Mouse (Mus musculus): Measurements from ENCODE around the gene Apoc4. TPM values are rescaled to one million over a fixed set of nuclear protein-coding genes. Genes with fewer than 3 reads are reported as not detected.

The Apoc4 gene
- polyA plus RNA-seq, 1 experiment from 2014 or later: not detected

DNA sequence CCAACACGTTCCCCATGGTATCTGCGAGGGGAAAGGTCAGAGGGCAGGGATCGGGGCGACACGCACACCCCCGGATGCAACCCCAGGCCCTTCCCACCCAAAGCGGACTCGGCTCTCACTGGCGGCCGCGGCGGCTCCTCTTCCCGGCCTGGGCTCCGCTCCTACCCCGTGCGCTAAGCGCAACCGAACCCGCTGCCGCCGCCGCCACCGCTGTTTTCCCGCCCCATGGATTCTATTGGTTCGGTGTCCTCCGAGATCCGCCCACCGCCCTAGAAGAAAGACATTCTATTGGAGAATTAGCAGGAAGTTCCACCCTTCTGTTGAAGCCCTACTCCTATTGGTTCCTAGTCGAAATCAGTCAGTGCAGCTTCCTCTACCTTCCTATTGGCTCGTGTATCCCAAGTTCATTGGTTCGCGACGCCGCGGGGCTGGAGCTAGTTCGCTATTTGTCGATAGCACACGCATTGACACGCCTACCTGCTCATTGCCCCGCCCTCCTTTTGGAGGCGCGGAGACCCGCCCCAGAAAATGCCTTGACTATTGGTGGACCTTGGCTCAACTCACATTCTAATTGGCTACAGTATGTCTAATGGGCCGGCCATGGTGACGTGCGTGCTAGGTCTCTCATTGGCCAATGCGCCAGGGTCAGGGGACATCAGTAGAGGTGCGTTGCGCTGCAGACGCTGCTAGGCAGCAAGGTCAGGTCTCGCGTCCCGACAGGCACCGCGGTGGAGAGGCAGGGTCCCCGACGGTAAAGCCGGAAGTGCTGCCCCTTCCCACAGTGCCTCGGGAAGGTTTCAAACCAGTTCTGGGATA lies 34.2 kb upstream of the Apoc4 start, which contains the start of gene Tomm40:
TSS of gene Tomm40 (minus strand) at position 200 of the 816 bp plus-strand sequence.
- H3K27me3 ChIP-seq (ENCODE audit: control insufficient read depth, insufficient read depth, low read depth, low read length): no peaks in the 10 kb centered on the region
- peak within 1 kb of the TSS; percentile 92 for H3K27ac ChIP-seq (ENCODE audit: low read length)
- peak within 1 kb of the TSS; percentile 96 for H3K4me2 ChIP-seq (ENCODE audit: low read length)
- H3K9me3 ChIP-seq (replicated peaks; ENCODE audit: control insufficient read depth, low read length, poor library complexity, severe bottlenecking): no peaks in the 10 kb centered on the region
- H3K36me3 ChIP-seq (ENCODE audit: control insufficient read depth, insufficient read depth, low read length): peaks cover 13% of the 10 kb centered on the region
- peaks cover 19% of the 10 kb centered on the region for H3K4me1 ChIP-seq (ENCODE audit: control insufficient read depth, insufficient read depth, low read length)
- H3K9ac ChIP-seq (ENCODE audit: low read depth, low read length): peak within 1 kb of the TSS; percentile 97
- peak; percentile 98 for ATAC-seq
- WGBS: under 1% methylated on average over 58 of the region's 59 CpGs
- H3K4me3 ChIP-seq (ENCODE audit: low read depth, low read length): peak within 1 kb of the TSS; percentile 93

DNA sequence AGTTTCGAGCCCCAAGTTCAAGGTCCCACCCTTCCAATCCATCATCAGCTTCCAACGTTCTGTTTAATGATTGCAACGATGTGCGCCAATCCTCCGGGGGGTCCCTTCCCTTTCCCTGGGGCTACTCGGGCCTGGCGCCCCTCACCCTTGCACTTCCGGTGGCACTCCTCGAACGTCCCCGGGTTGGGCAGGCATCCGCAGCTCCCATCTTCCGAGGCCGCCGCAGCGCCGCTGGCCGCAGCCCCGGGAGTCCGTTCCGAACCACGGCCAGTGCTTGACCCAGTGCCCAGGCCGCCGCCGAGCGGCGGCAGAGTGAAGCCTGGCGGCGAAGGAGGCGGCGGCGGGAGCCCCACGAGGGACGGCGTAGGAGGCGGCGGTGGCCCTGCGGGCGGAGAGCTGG lies 33.6 kb upstream of the Apoc4 start:
- Histone ChIP-seq H3K9me3 (replicated peaks; ENCODE audit: control insufficient read depth, low read length, poor library complexity, severe bottlenecking) (no peaks in the 10 kb centered on the region), H3K9ac (ENCODE audit: low read depth, low read length) (peak overlapping the region; percentile 97)
- WGBS: under 1% methylated on average over 33 of the region's 39 CpGs

DNA sequence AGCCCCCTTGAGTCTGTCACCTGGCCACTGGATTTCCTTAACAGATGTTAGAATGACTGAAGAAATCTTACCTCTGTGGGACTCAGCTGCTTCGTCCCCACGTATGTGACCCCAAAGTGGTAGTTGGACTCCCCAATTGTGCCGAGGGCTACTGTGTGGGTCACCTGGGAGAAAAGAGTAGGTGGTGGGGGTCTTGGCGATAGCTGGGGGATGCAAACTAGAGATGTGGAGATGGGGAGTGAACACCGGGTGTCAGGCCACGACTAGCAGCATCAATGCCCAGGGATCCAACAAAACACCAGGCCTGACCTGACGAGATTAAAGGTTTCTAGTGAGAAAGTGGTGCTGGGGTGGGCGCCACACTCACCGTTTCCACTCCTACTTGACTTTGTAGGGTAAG lies 32.3 kb upstream of the Apoc4 start:
- Histone ChIP-seq H3K27me3 (ENCODE audit: control insufficient read depth, insufficient read depth, low read depth, low read length) (no peaks in the 10 kb centered on the region), H3K9me3 (replicated peaks; ENCODE audit: control insufficient read depth, low read length, poor library complexity, severe bottlenecking) (no peaks in the 10 kb centered on the region), H3K4me3 (ENCODE audit: low read depth, low read length) (no peak overlapping the region), H3K9ac (ENCODE audit: low read depth, low read length) (no peak overlapping the region), H3K36me3 (ENCODE audit: control insufficient read depth, insufficient read depth, low read length) (peaks cover 26% of the 10 kb centered on the region), H3K27ac (ENCODE audit: low read length) (no peak overlapping the region), H3K4me2 (ENCODE audit: low read length) (no peak overlapping the region), H3K4me1 (ENCODE audit: control insufficient read depth, insufficient read depth, low read length) (peaks cover 19% of the 10 kb centered on the region)
- WGBS: 84% methylated on average over 9 of the region's 9 CpGs
- ATAC-seq: no peak

More for the DNA sequence above, 33.6 kb upstream of the Apoc4 start:
- Histone ChIP-seq H3K27me3 (ENCODE audit: control insufficient read depth, insufficient read depth, low read depth, low read length) (no peaks in the 10 kb centered on the region), H3K4me1 (ENCODE audit: control insufficient read depth, insufficient read depth, low read length) (peaks cover 19% of the 10 kb centered on the region), H3K4me3 (ENCODE audit: low read depth, low read length) (peak overlapping the region; percentile 93), H3K36me3 (ENCODE audit: control insufficient read depth, insufficient read depth, low read length) (peaks cover 15% of the 10 kb centered on the region), H3K4me2 (ENCODE audit: low read length) (peak overlapping the region; percentile 96), H3K27ac (ENCODE audit: low read length) (peak overlapping the region; percentile 73)
- ATAC-seq: no peak

GRCm38 (mm10) chr7:19713196-19713595 lies 31.9 kb upstream of the Apoc4 start:
- no peaks in the 10 kb centered on the region for H3K27me3 ChIP-seq (ENCODE audit: control insufficient read depth, insufficient read depth, low read depth, low read length)

GRCm38 (mm10) chr7:19712414-19712813 lies 31.1 kb upstream of the Apoc4 start:
- H3K4me2 ChIP-seq (ENCODE audit: low read length): no peak overlapping the region
- peaks cover 19% of the 10 kb centered on the region for H3K4me1 ChIP-seq (ENCODE audit: control insufficient read depth, insufficient read depth, low read length)
- no peak overlapping the region for H3K27ac ChIP-seq (ENCODE audit: low read length)
- no peak overlapping the region for H3K4me3 ChIP-seq (ENCODE audit: low read depth, low read length)
- no peak overlapping the region for H3K9ac ChIP-seq (ENCODE audit: low read depth, low read length)
- peaks cover 32% of the 10 kb centered on the region for H3K36me3 ChIP-seq (ENCODE audit: control insufficient read depth, insufficient read depth, low read length)
- WGBS: 77% methylated on average over 4 of the region's 4 CpGs
- H3K9me3 ChIP-seq (replicated peaks; ENCODE audit: control insufficient read depth, low read length, poor library complexity, severe bottlenecking): no peaks in the 10 kb centered on the region
- ATAC-seq: no peak
- no peaks in the 10 kb centered on the region for H3K27me3 ChIP-seq (ENCODE audit: control insufficient read depth, insufficient read depth, low read depth, low read length)

More at GRCm38 (mm10) chr7:19713196-19713595, 31.9 kb upstream of the Apoc4 start:
- Histone ChIP-seq H3K9me3 (replicated peaks; ENCODE audit: control insufficient read depth, low read length, poor library complexity, severe bottlenecking) (no peaks in the 10 kb centered on the region), H3K27ac (ENCODE audit: low read length) (no peak overlapping the region), H3K4me1 (ENCODE audit: control insufficient read depth, insufficient read depth, low read length) (peaks cover 19% of the 10 kb centered on the region), H3K36me3 (ENCODE audit: control insufficient read depth, insufficient read depth, low read length) (peaks cover 29% of the 10 kb centered on the region), H3K4me2 (ENCODE audit: low read length) (no peak overlapping the region), H3K9ac (ENCODE audit: low read depth, low read length) (no peak overlapping the region), H3K4me3 (ENCODE audit: low read depth, low read length) (no peak overlapping the region)
- ATAC-seq: no peak
- WGBS: 57% methylated on average over 4 of the region's 4 CpGs

DNA sequence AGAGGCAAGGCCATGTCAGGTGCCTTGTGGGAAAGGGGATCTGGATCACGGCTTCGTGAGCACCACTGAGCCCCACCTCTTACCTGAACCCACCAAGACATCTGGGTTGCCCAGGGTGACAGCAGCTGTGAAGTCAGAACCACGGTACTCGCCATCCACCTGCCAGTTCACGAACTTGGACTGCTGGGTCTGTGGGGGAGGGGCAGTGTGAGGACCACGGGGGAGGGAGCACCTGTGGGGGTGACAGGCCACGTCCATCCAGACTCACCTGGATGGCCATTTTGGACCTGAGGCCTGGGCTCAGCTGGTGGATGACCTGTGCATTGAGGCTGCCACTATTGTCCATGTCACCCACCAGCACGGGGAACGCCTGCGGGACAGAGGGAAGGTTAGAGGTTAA lies 29.4 kb upstream of the Apoc4 start:
- 95% methylated on average over 10 of the region's 10 CpGs for WGBS
- Histone ChIP-seq H3K9me3 (replicated peaks; ENCODE audit: control insufficient read depth, low read length, poor library complexity, severe bottlenecking) (no peaks in the 10 kb centered on the region), H3K27ac (ENCODE audit: low read length) (no peak overlapping the region), H3K9ac (ENCODE audit: low read depth, low read length) (no peak overlapping the region), H3K4me2 (ENCODE audit: low read length) (no peak overlapping the region), H3K4me3 (ENCODE audit: low read depth, low read length) (no peak overlapping the region), H3K27me3 (ENCODE audit: control insufficient read depth, insufficient read depth, low read depth, low read length) (no peaks in the 10 kb centered on the region), H3K4me1 (ENCODE audit: control insufficient read depth, insufficient read depth, low read length) (peaks cover 13% of the 10 kb centered on the region), H3K36me3 (ENCODE audit: control insufficient read depth, insufficient read depth, low read length) (peaks cover 36% of the 10 kb centered on the region)
- no peak for ATAC-seq

GRCm38 (mm10) chr7:19705271-19705670 lies 24.0 kb upstream of the Apoc4 start:
- WGBS: 97% methylated on average over 7 of the region's 7 CpGs
- Histone ChIP-seq H3K9ac (ENCODE audit: low read depth, low read length) (no peak overlapping the region), H3K9me3 (replicated peaks; ENCODE audit: control insufficient read depth, low read length, poor library complexity, severe bottlenecking) (no peaks in the 10 kb centered on the region), H3K27ac (ENCODE audit: low read length) (no peak overlapping the region), H3K4me3 (ENCODE audit: low read depth, low read length) (no peak overlapping the region), H3K4me1 (ENCODE audit: control insufficient read depth, insufficient read depth, low read length) (no peaks in the 10 kb centered on the region), H3K4me2 (ENCODE audit: low read length) (no peak overlapping the region), H3K27me3 (ENCODE audit: control insufficient read depth, insufficient read depth, low read depth, low read length) (no peaks in the 10 kb centered on the region), H3K36me3 (ENCODE audit: control insufficient read depth, insufficient read depth, low read length) (peaks cover 23% of the 10 kb centered on the region)
- ATAC-seq: no peak

DNA sequence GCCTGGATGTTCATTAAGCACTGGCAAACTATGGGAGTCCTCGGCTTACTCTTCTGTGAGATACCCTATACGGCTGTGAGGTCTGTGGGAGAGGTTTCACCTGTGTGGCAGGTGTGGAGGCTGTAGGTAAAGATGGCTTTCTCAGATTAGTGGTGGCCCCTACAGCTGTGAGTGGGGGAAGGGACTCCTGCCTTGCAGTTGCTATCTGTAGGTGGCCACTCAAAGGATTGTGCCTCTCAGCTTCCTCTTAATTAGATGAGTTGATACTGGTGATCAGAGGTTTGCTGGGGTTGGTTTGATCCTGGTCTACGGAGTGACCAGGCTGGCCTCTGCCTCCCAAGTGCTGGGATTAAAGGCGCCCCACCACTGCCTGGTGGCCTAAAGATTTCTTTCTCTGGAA lies 23.2 kb upstream of the Apoc4 start:
- no peak overlapping the region for H3K9ac ChIP-seq (ENCODE audit: low read depth, low read length)
- peaks cover 21% of the 10 kb centered on the region; the same call in 1 of the 2 replicates for H3K36me3 ChIP-seq (ENCODE audit: control insufficient read depth, insufficient read depth, low read length)
- H3K4me2 ChIP-seq (ENCODE audit: low read length): no peak overlapping the region
- no peaks in the 10 kb centered on the region for H3K9me3 ChIP-seq (replicated peaks; ENCODE audit: control insufficient read depth, low read length, poor library complexity, severe bottlenecking)
- ATAC-seq: no peak
- no peak overlapping the region for H3K27ac ChIP-seq (ENCODE audit: low read length)
- no peak overlapping the region for H3K4me3 ChIP-seq (ENCODE audit: low read depth, low read length)
- H3K27me3 ChIP-seq (ENCODE audit: control insufficient read depth, insufficient read depth, low read depth, low read length): no peaks in the 10 kb centered on the region
- 92% methylated on average over 4 of the region's 4 CpGs for WGBS
- peaks cover under 1% of the 10 kb centered on the region; the same call in 1 of the 2 replicates for H3K4me1 ChIP-seq (ENCODE audit: control insufficient read depth, insufficient read depth, low read length)

DNA sequence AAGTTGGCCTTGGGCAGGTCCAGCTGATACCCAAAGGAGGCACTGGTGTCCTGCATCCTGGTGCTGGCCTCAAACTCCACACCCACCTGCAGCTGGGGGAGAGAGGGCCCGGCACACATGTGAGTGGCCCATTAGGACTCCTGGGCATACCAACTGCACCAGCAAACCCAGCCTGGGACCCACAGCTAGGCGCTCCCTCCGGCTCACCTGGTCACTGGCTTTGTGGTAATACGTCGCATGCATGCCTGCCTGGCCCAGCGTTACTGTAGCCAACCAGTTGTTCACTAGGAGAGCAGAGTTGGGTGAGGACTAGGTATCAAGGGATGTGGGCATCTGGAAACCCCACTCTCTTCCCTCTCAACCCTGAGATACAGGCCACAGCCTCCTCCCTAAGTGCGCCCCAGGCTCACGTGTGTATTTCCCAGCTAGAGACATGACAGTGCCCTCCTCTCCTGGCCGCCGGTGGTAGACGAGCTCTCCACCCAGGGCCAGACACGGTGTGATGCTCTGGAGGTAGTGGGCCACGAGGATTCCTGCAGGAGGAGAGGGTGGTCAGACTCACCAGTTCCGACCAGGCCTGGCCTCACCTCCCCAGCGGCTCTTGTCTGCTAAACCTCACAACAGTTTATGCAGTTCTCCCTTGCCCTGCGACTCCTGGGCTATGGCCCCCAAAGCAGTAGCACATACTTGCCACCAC lies 21.7 kb upstream of the Apoc4 start:
- no peak for ATAC-seq
- H3K4me1 ChIP-seq (ENCODE audit: control insufficient read depth, insufficient read depth, low read length): peaks cover 14% of the 10 kb centered on the region; the same call in 1 of the 2 replicates
- no peaks in the 10 kb centered on the region for H3K9me3 ChIP-seq (replicated peaks; ENCODE audit: control insufficient read depth, low read length, poor library complexity, severe bottlenecking)
- H3K36me3 ChIP-seq (ENCODE audit: control insufficient read depth, insufficient read depth, low read length): 0 out of 2 replicates have a peak, but pooled peaks cover 9% of the 10 kb centered on the region
- H3K9ac ChIP-seq (ENCODE audit: low read depth, low read length): no peak overlapping the region
- no peaks in the 10 kb centered on the region for H3K27me3 ChIP-seq (ENCODE audit: control insufficient read depth, insufficient read depth, low read depth, low read length)
- H3K27ac ChIP-seq (ENCODE audit: low read length): no peak overlapping the region
- no peak overlapping the region for H3K4me3 ChIP-seq (ENCODE audit: low read depth, low read length)
- H3K4me2 ChIP-seq (ENCODE audit: low read length): no peak overlapping the region
- WGBS: 91% methylated on average over 16 of the region's 16 CpGs
